Mouse (Mus musculus): ENCODE measurements around the gene Kcnn1. TPM values are rescaled to one million over a fixed set of nuclear protein-coding genes. Genes with fewer than 3 reads are reported as not detected.

The Kcnn1 gene
- total and polyA plus RNA-seq, 3 experiments = 12.6 to 21.5 (median 14.7) TPM

DNA sequence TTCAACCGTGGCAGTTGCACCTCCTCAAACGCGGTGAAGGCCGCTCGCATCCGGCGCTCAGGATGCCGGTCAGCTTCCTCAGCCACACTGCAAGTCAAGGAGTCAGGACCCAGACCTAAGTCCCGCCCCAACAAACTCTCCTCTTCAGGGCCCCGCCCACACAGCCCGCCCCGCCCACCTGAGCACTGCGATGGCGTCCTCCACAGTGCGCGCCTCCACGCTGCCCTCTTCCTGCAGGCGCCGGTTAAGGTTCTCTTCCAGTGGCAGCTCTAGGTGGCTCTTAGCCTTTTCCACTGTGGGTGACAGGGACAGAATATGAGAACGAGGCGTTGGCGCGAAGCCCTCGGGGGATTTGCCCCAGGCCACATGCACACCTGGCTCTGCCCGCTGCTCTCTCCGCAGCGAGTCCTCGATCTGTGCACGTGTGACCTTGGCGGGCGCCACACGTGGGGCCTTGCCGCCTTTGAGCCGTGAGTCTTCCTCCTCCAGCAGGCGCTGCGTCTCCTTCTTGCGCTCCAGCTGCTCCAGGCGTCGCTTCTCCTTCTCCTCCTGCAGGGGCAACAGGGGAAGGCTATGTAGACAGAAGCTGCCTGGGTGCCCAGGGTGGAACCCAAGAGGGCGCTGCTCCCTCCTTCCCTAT, 5.6 kb upstream of the Kcnn1 start:
- Histone ChIP-seq H3K4me1 (ENCODE audit: control insufficient read depth, insufficient read depth, low read length) (peaks cover 9% of the 10 kb centered on the region), H3K36me3 (ENCODE audit: control insufficient read depth, insufficient read depth, low read length) (no peaks in the 10 kb centered on the region), H3K79me2 (replicated peaks; ENCODE audit: control insufficient read depth, insufficient read depth, low read length) (no peaks in the 10 kb centered on the region), H3K9ac (ENCODE audit: low read depth, low read length) (no peak overlapping the region), H3K27ac (no peak overlapping the region), H3K4me3 (no peak overlapping the region), H3K27me3 (ENCODE audit: control insufficient read depth, insufficient read depth, low read length) (no peaks in the 10 kb centered on the region)
- TF ChIP-seq CTCF (IDR thresholded peaks at IDR 0.05) (no peak), EP300 (IDR thresholded peaks at IDR 0.05; ENCODE audit: insufficient read depth, low read depth, low read length) (no peak), POLR2A (IDR thresholded peaks at IDR 0.05; ENCODE audit: insufficient read depth, low read depth, low read length) (no peak)
- peak in 1 of 2 experiments; percentile 44 for DNase-seq
- WGBS = 60% methylated on average over 40 of the region's 40 CpGs
- intact Hi-C loops (cut with DNase I) = loop anchor here (1.0 to 2.0 kb wide), 2 partner anchors 24 to 148 kb away; no protein-coding TSS in a partner anchor

DNA sequence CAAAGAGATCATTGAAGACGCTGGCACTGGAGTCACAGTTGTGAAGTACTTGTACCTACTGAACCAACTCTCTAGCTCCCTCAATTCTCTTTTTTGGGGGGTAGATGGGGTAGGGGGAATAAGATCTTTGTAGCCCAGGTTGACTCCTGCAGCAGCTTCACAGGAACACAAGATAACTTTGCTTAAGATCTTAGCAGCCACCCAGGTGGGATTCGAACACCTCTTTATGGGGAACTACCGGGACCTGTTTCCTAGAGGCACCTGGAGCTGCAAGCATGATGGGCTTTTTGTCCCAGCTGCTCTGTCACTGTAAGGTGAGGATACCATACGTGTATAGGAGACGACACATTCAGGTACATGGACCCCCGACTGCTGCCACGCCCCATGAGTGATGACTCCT, 3.5 kb upstream of the Kcnn1 start:
- WGBS = 87% methylated on average over 7 of the region's 7 CpGs
- intact Hi-C loops (cut with DNase I) = loop anchor here (2.0 kb wide), 1 partner anchor 46 kb away; no protein-coding TSS in a partner anchor
- no peak overlapping the region for H3K9ac ChIP-seq (ENCODE audit: low read depth, low read length)
- H3K79me2 ChIP-seq (replicated peaks; ENCODE audit: control insufficient read depth, insufficient read depth, low read length) = no peaks in the 10 kb centered on the region
- H3K36me3 ChIP-seq (ENCODE audit: control insufficient read depth, insufficient read depth, low read length) = no peaks in the 10 kb centered on the region
- no peak overlapping the region for H3K27ac ChIP-seq
- no peak overlapping the region for H3K4me3 ChIP-seq
- TF ChIP-seq CTCF (IDR thresholded peaks at IDR 0.05) = no peak
- TF ChIP-seq POLR2A (IDR thresholded peaks at IDR 0.05; ENCODE audit: insufficient read depth, low read depth, low read length) = no peak
- no peak for TF ChIP-seq EP300 (IDR thresholded peaks at IDR 0.05; ENCODE audit: insufficient read depth, low read depth, low read length)
- DNase-seq = no peak
- H3K4me1 ChIP-seq (ENCODE audit: control insufficient read depth, insufficient read depth, low read length) = peaks cover 9% of the 10 kb centered on the region
- peaks cover 9% of the 10 kb centered on the region for H3K27me3 ChIP-seq (ENCODE audit: control insufficient read depth, insufficient read depth, low read length)

DNA sequence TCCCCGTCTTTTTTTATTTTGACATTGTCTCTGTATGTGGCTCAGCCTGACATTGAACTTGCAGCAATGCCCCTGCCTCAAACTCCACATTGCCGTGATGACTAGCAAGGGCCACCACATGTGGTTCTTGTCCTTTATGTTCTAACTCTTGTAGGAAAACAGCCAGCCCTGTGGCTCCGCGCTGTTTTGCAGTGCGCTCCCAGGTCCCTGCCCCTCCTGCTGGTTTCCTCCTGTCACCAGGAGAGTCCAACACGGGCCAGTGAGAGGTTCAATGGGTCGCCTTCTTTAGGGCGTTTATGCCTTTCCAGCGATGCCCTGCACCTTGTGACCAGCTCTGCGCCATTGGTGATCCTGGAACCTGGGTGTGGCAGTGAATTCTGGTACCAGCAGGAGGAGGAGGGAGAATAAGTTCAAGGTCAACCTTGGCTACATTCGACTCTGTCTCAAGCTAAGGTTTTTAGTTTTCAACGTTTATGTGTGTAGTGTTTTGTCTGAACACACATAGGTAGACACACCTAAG, 3.0 kb upstream of the Kcnn1 start:
- intact Hi-C loops (cut with DNase I) = loop anchor here (2.0 kb wide), 1 partner anchor 45 kb away; no protein-coding TSS in a partner anchor
- Histone ChIP-seq H3K36me3 (ENCODE audit: control insufficient read depth, insufficient read depth, low read length) (no peaks in the 10 kb centered on the region), H3K27me3 (ENCODE audit: control insufficient read depth, insufficient read depth, low read length) (peaks cover 9% of the 10 kb centered on the region), H3K27ac (peak overlapping the region; percentile 54), H3K9ac (ENCODE audit: low read depth, low read length) (no peak overlapping the region), H3K4me3 (peak overlapping the region; percentile 93), H3K79me2 (replicated peaks; ENCODE audit: control insufficient read depth, insufficient read depth, low read length) (no peaks in the 10 kb centered on the region), H3K4me1 (ENCODE audit: control insufficient read depth, insufficient read depth, low read length) (peaks cover 9% of the 10 kb centered on the region)
- 7% methylated on average over 12 of the region's 12 CpGs for WGBS
- DNase-seq = no peak
- TF ChIP-seq CTCF (IDR thresholded peaks at IDR 0.05) (no peak), EP300 (IDR thresholded peaks at IDR 0.05; ENCODE audit: insufficient read depth, low read depth, low read length) (no peak), POLR2A (IDR thresholded peaks at IDR 0.05; ENCODE audit: insufficient read depth, low read depth, low read length) (no peak)

DNA sequence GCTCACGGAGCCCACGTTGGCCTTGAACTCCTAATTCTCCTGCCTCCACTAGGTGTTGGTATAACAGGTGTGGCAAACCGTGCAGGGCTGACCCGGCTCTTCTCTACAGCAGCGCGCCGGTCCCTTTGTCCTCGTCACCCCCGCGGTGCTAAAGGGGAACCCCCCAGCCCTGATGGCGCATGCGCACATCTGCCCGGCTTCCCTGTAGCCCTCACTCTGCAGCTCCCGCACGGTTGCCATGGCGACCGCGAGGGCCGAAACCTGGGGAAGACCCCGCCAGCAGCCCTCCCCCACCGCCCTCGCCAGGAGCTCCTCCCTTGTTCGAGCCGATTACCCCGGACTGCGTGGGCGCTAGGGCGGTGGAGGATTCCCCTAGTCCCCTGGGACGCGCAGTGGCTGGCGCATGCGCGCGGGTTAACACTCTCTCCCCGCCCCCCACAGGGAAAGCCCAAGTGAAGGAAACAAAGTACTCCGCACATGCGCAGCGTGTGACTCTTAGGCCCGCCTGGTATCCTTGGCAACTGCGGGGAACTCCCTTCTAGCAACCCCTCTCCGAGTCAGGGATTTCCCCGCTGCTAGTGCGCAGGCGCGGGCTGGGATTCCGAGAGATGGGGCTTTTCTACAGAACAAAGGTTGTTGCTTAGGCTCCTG, 2.4 kb upstream of the Kcnn1 start:
- H3K4me3 ChIP-seq = peak overlapping the region; percentile 93
- no peaks in the 10 kb centered on the region for H3K79me2 ChIP-seq (replicated peaks; ENCODE audit: control insufficient read depth, insufficient read depth, low read length)
- peak; percentile 97 to 99 for DNase-seq
- H3K9ac ChIP-seq (ENCODE audit: low read depth, low read length) = peak overlapping the region; percentile 57
- under 1% methylated on average over 46 of the region's 46 CpGs for WGBS
- H3K27me3 ChIP-seq (ENCODE audit: control insufficient read depth, insufficient read depth, low read length) = peaks cover 9% of the 10 kb centered on the region
- intact Hi-C loops (cut with DNase I) = no loop called here
- peak overlapping the region; percentile 72 for H3K27ac ChIP-seq
- H3K36me3 ChIP-seq (ENCODE audit: control insufficient read depth, insufficient read depth, low read length) = no peaks in the 10 kb centered on the region
- H3K4me1 ChIP-seq (ENCODE audit: control insufficient read depth, insufficient read depth, low read length) = peaks cover 9% of the 10 kb centered on the region
- TF ChIP-seq CTCF (IDR thresholded peaks at IDR 0.05) (no peak), POLR2A (IDR thresholded peaks at IDR 0.05; ENCODE audit: insufficient read depth, low read depth, low read length) (peak; percentile 68), EP300 (IDR thresholded peaks at IDR 0.05; ENCODE audit: insufficient read depth, low read depth, low read length) (peak; percentile 75; the same call in 1 of the 2 replicates)

DNA sequence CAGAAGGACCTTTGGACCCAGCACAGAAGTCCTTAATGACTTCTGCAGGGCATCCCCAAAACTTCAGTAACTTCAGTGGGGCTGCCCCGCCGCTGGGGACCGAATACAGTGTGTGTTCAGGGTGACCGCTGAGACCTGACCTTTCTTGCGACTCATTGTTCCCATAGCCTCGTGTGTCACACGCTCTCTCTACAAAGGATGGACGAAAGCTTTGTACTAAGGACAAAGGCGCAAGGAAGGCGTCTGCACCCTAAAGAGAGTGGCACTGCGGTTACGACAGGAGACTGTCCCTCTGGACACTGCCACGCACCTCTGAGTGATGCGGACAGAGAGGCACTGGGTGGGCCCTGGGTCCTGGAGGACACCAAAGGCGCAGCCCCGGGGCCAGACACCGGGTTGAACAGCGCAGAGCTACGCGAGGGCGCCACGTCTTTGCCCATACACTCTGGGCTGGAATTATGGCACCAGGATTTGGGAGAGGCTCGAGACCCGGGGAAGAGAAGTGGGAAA, 1.7 kb upstream of the Kcnn1 start:
- 4% methylated on average over 24 of the region's 24 CpGs for WGBS
- H3K27ac ChIP-seq = peak overlapping the region; percentile 72; the same call in 1 of the 2 replicates
- DNase-seq = peak; percentile 50 to 63
- H3K4me1 ChIP-seq (ENCODE audit: control insufficient read depth, insufficient read depth, low read length) = peaks cover 9% of the 10 kb centered on the region
- intact Hi-C loops (cut with DNase I) = no loop called here
- H3K4me3 ChIP-seq = peak overlapping the region; percentile 93
- H3K27me3 ChIP-seq (ENCODE audit: control insufficient read depth, insufficient read depth, low read length) = peaks cover 9% of the 10 kb centered on the region
- H3K36me3 ChIP-seq (ENCODE audit: control insufficient read depth, insufficient read depth, low read length) = no peaks in the 10 kb centered on the region
- no peaks in the 10 kb centered on the region for H3K79me2 ChIP-seq (replicated peaks; ENCODE audit: control insufficient read depth, insufficient read depth, low read length)
- TF ChIP-seq POLR2A (IDR thresholded peaks at IDR 0.05; ENCODE audit: insufficient read depth, low read depth, low read length) (no peak), CTCF (IDR thresholded peaks at IDR 0.05) (no peak), EP300 (IDR thresholded peaks at IDR 0.05; ENCODE audit: insufficient read depth, low read depth, low read length) (no peak)
- H3K9ac ChIP-seq (ENCODE audit: low read depth, low read length) = peak overlapping the region; percentile 57
